Mouse (Mus musculus) lung, embryonic 15.5 days (tissue): ENCODE measurements around the gene Hemk1. TPM values are rescaled to one million over a fixed set of nuclear protein-coding genes. Genes with fewer than 3 reads are reported as not detected.

ENCODE experiments used
- ATAC-seq: fragments of 200-750 bp; cut with Nextera tagmentation; 2 replicates; pipeline ENCODE4 v1.8.0; 2017; ENCODE audit warnings: moderate number of reproducible peaks, borderline replicate concordance; ENCODE audit not compliant: low FRiP score, low TSS enrichment; ENCODE audit errors: extremely low read depth
- H3K27ac ChIP-seq: fragments of 300-500 bp; sonication (generic); 2 replicates; pipeline ENCODE4 v1.5.1; 2015; ENCODE audit warnings: moderate library complexity, mild to moderate bottlenecking, inconsistent platforms
- H3K27me3 ChIP-seq: fragments of 300-500 bp; sonication (generic); 2 replicates; pipeline ENCODE4 v1.6.1; 2015; ENCODE audit warnings: inconsistent platforms
- H3K36me3 ChIP-seq: fragments of 300-500 bp; sonication (generic); 2 replicates; pipeline ENCODE4 v1.6.1; 2015; ENCODE audit warnings: inconsistent platforms
- H3K4me1 ChIP-seq: fragments of 300-500 bp; sonication (generic); 2 replicates; pipeline ENCODE4 v1.6.1; 2015; ENCODE audit warnings: inconsistent platforms
- H3K4me2 ChIP-seq: fragments of 300-500 bp; sonication (generic); 2 replicates; pipeline ENCODE4 v1.6.1; 2015; ENCODE audit warnings: inconsistent platforms, mild to moderate bottlenecking, moderate library complexity
- H3K4me3 ChIP-seq: fragments of 300-500 bp; sonication (generic); 2 replicates; pipeline ENCODE4 v1.5.1; 2015; ENCODE audit warnings: mild to moderate bottlenecking, inconsistent platforms
- H3K9ac ChIP-seq: fragments of 300-500 bp; sonication (generic); 2 replicates; pipeline ENCODE4 v1.6.1; 2015; ENCODE audit warnings: inconsistent platforms
- H3K9me3 ChIP-seq: fragments of 300-500 bp; sonication (generic); 2 replicates; pipeline ENCODE4 v1.6.1; 2016; ENCODE audit warnings: inconsistent platforms
- WGBS: fragments of 180-500 bp; shearing (Covaris S2); methylation state at CpG from one replicate; pipeline ENCODE4 v1.1.7; 2015; 5-methylcytosine and 5-hydroxymethylcytosine counted together
- polyA plus RNA-seq: library from polyadenylated mRNA; unstranded; fragments of >200 nt; fragmentation: Nextera tagmentation; extraction: Ambion mirVana; gene quantifications from 2 replicates; pipeline ENCODE4 v1.2.1, GENCODE M21; 2015

The Hemk1 gene
- polyA plus RNA-seq, 1 experiment from 2014 or later: 11.4 TPM

GRCm38 (mm10) chr9:107340911-107341645 lies 2.9 kb upstream of the Hemk1 start:
- Histone ChIP-seq H3K4me2 (peak overlapping the region; percentile 91), H3K36me3 (no peaks in the 10 kb centered on the region), H3K4me1 (peaks cover 19% of the 10 kb centered on the region), H3K4me3 (peak overlapping the region; percentile 62), H3K27me3 (peaks cover 19% of the 10 kb centered on the region; the same call in 1 of the 2 replicates), H3K9ac (peak overlapping the region; percentile 51), H3K27ac (no peak overlapping the region), H3K9me3 (no peaks in the 10 kb centered on the region)
- ATAC-seq: no peak
- WGBS: 44% methylated on average over 12 of the region's 12 CpGs

GRCm38 (mm10) chr9:107340267-107340859 lies 2.2 kb upstream of the Hemk1 start, which contains the start of gene 6430571L13Rik:
Gene 6430571L13Rik (plus strand): TSS chr9:107340602.
- H3K4me1 ChIP-seq: peaks cover 19% of the 10 kb centered on the region
- no peaks in the 10 kb centered on the region for H3K36me3 ChIP-seq
- H3K9ac ChIP-seq: peak within 1 kb of the TSS; percentile 51
- under 1% methylated on average over 34 of the region's 34 CpGs for WGBS
- peaks cover 19% of the 10 kb centered on the region; the same call in 1 of the 2 replicates for H3K27me3 ChIP-seq
- peak; percentile 93 for ATAC-seq
- peak within 1 kb of the TSS; percentile 91 for H3K4me2 ChIP-seq
- H3K4me3 ChIP-seq: peak within 1 kb of the TSS; percentile 62
- no peak within 1 kb of the TSS for H3K27ac ChIP-seq
- no peaks in the 10 kb centered on the region for H3K9me3 ChIP-seq

- no peaks in the 10 kb centered on the region for H3K9me3 ChIP-seq
- no peak overlapping the region for H3K9ac ChIP-seq
- ATAC-seq: no peak
- no peak overlapping the region for H3K4me3 ChIP-seq
- no peak overlapping the region for H3K27ac ChIP-seq
- no peaks in the 10 kb centered on the region for H3K36me3 ChIP-seq
- no peak overlapping the region for H3K4me2 ChIP-seq
- peaks cover 19% of the 10 kb centered on the region for H3K4me1 ChIP-seq
- 84% methylated on average over 6 of the region's 6 CpGs for WGBS
- H3K27me3 ChIP-seq: peaks cover 7% of the 10 kb centered on the region; the same call in 1 of the 2 replicates
Measured at GRCm38 (mm10) chr9:107336386-107336785, 1.8 kb downstream of the Hemk1 start.

- H3K4me3 ChIP-seq: no peak overlapping the region
- no peak overlapping the region for H3K27ac ChIP-seq
- 10% methylated on average over 5 of the region's 5 CpGs for WGBS
- peaks cover 17% of the 10 kb centered on the region for H3K4me1 ChIP-seq
- 0 out of 2 replicates have a peak, but pooled peaks cover 2% of the 10 kb centered on the region for H3K27me3 ChIP-seq
- no peak for ATAC-seq
- H3K36me3 ChIP-seq: no peaks in the 10 kb centered on the region
- no peaks in the 10 kb centered on the region for H3K9me3 ChIP-seq
- no peak overlapping the region for H3K9ac ChIP-seq
- H3K4me2 ChIP-seq: no peak overlapping the region
Measured at GRCm38 (mm10) chr9:107335909-107336308, 2.2 kb downstream of the Hemk1 start.

- peaks cover 14% of the 10 kb centered on the region for H3K4me1 ChIP-seq
- H3K27ac ChIP-seq: no peak overlapping the region
- H3K4me2 ChIP-seq: no peak overlapping the region
- no peak for ATAC-seq
- H3K4me3 ChIP-seq: no peak overlapping the region
- H3K9me3 ChIP-seq: no peaks in the 10 kb centered on the region
- 88% methylated on average over 5 of the region's 5 CpGs for WGBS
- H3K9ac ChIP-seq: no peak overlapping the region
- H3K27me3 ChIP-seq: no peaks in the 10 kb centered on the region
- H3K36me3 ChIP-seq: no peaks in the 10 kb centered on the region
Measured at GRCm38 (mm10) chr9:107335046-107335445, 3.1 kb downstream of the Hemk1 start.

- Histone ChIP-seq H3K4me1 (peaks cover 12% of the 10 kb centered on the region), H3K9me3 (no peaks in the 10 kb centered on the region), H3K9ac (no peak overlapping the region), H3K4me2 (no peak overlapping the region), H3K27ac (no peak overlapping the region), H3K36me3 (no peaks in the 10 kb centered on the region), H3K4me3 (no peak overlapping the region), H3K27me3 (no peaks in the 10 kb centered on the region)
- 83% methylated on average over 6 of the region's 6 CpGs for WGBS
- ATAC-seq: no peak
Measured at GRCm38 (mm10) chr9:107334356-107334755, 3.8 kb downstream of the Hemk1 start.

GRCm38 (mm10) chr9:107333686-107334085 lies 4.5 kb downstream of the Hemk1 start:
- no peaks in the 10 kb centered on the region for H3K27me3 ChIP-seq
- H3K9ac ChIP-seq: no peak overlapping the region
- H3K36me3 ChIP-seq: no peaks in the 10 kb centered on the region
- no peak overlapping the region for H3K4me2 ChIP-seq
- 49% methylated on average over 2 of the region's 2 CpGs for WGBS
- peaks cover 7% of the 10 kb centered on the region for H3K4me1 ChIP-seq
- no peak for ATAC-seq
- no peak overlapping the region for H3K27ac ChIP-seq
- no peaks in the 10 kb centered on the region for H3K9me3 ChIP-seq
- H3K4me3 ChIP-seq: no peak overlapping the region

- WGBS: 75% methylated on average over 6 of the region's 6 CpGs
- Histone ChIP-seq H3K27me3 (no peaks in the 10 kb centered on the region), H3K9ac (no peak overlapping the region), H3K4me2 (no peak overlapping the region), H3K27ac (no peak overlapping the region), H3K4me1 (0 out of 2 replicates have a peak, but pooled peaks cover 4% of the 10 kb centered on the region), H3K36me3 (no peaks in the 10 kb centered on the region; the same call in 1 of the 2 replicates), H3K4me3 (no peak overlapping the region), H3K9me3 (no peaks in the 10 kb centered on the region)
- no peak for ATAC-seq
Measured at GRCm38 (mm10) chr9:107330791-107331190, 7.4 kb downstream of the Hemk1 start.

- WGBS: 79% methylated on average over 16 of the region's 16 CpGs
- Histone ChIP-seq H3K4me3 (no peak overlapping the region), H3K36me3 (no peaks in the 10 kb centered on the region; the same call in 1 of the 2 replicates), H3K9me3 (no peaks in the 10 kb centered on the region), H3K9ac (no peak overlapping the region), H3K4me2 (no peak overlapping the region), H3K27me3 (no peaks in the 10 kb centered on the region), H3K27ac (no peak overlapping the region), H3K4me1 (peaks cover 11% of the 10 kb centered on the region)
- ATAC-seq: no peak
Measured at GRCm38 (mm10) chr9:107327879-107328620, 10.1 kb downstream of the Hemk1 start.

- Histone ChIP-seq H3K36me3 (no peaks in the 10 kb centered on the region; the same call in 1 of the 2 replicates), H3K9ac (no peak overlapping the region), H3K4me1 (peaks cover 17% of the 10 kb centered on the region), H3K9me3 (no peaks in the 10 kb centered on the region), H3K4me2 (no peak overlapping the region), H3K27ac (no peak overlapping the region), H3K4me3 (no peak overlapping the region), H3K27me3 (no peaks in the 10 kb centered on the region)
- ATAC-seq: no peak
- 76% methylated on average over 7 of the region's 7 CpGs for WGBS
Measured at GRCm38 (mm10) chr9:107325904-107326303, 12.2 kb downstream of the Hemk1 start.

- 68% methylated on average over 4 of the region's 4 CpGs for WGBS
- no peaks in the 10 kb centered on the region for H3K27me3 ChIP-seq
- no peak overlapping the region for H3K9ac ChIP-seq
- no peak overlapping the region for H3K4me3 ChIP-seq
- H3K4me1 ChIP-seq: peaks cover 17% of the 10 kb centered on the region
- no peak overlapping the region for H3K27ac ChIP-seq
- no peak overlapping the region for H3K4me2 ChIP-seq
- H3K9me3 ChIP-seq: no peaks in the 10 kb centered on the region
- ATAC-seq: no peak
- H3K36me3 ChIP-seq: no peaks in the 10 kb centered on the region; the same call in 1 of the 2 replicates
Measured at GRCm38 (mm10) chr9:107324799-107325561, 13.2 kb downstream of the Hemk1 start.
